Mouse (Mus musculus) heart, embryonic 10.5 days (tissue): ENCODE measurements around the gene Gm20671. TPM values are rescaled to one million over a fixed set of nuclear protein-coding genes. Genes with fewer than 3 reads are reported as not detected.

Experiments
- DNase-seq: peaks from one replicate; pipeline ENCODE4 v3.0.0-alpha.2; 2017; ENCODE audit warnings: low spot score
- H3K27ac ChIP-seq: fragments of 300-500 bp; sonication (generic); 2 replicates; pipeline ENCODE4 v1.5.1; 2016; ENCODE audit warnings: mild to moderate bottlenecking
- H3K27me3 ChIP-seq: fragments of 300-500 bp; sonication (generic); 2 replicates; pipeline ENCODE4 v1.6.1; 2016; ENCODE audit warnings: mild to moderate bottlenecking; ENCODE audit not compliant: poor library complexity, insufficient read depth, severe bottlenecking
- H3K36me3 ChIP-seq: fragments of 300-500 bp; sonication (generic); 2 replicates; pipeline ENCODE4 v1.6.1; 2016; ENCODE audit warnings: mild to moderate bottlenecking, moderate library complexity
- H3K4me1 ChIP-seq: fragments of 300-500 bp; sonication (generic); 2 replicates; pipeline ENCODE4 v1.6.1; 2016; ENCODE audit warnings: mild to moderate bottlenecking
- H3K4me3 ChIP-seq: fragments of 300-500 bp; sonication (generic); 2 replicates; pipeline ENCODE4 v1.5.1; 2016; ENCODE audit warnings: mild to moderate bottlenecking, moderate library complexity
- H3K9me3 ChIP-seq: fragments of 300-500 bp; sonication (generic); 2 replicates; pipeline ENCODE4 v1.6.1; 2016; ENCODE audit warnings: mild to moderate bottlenecking, moderate library complexity
- WGBS: fragments of 180-500 bp; shearing (Covaris S2); methylation state at CpG from one replicate; pipeline ENCODE4 v1.1.7; 2016; 5-methylcytosine and 5-hydroxymethylcytosine counted together
- polyA plus RNA-seq: library from polyadenylated mRNA; unstranded; fragments of >200 nt; fragmentation: Nextera tagmentation; extraction: Ambion mirVana; gene quantifications from 2 replicates; pipeline ENCODE4 v1.2.1, GENCODE M21; 2016

Gm20671 gene
- polyA plus RNA-seq, 1 experiment from 2014 or later: not detected

DNA sequence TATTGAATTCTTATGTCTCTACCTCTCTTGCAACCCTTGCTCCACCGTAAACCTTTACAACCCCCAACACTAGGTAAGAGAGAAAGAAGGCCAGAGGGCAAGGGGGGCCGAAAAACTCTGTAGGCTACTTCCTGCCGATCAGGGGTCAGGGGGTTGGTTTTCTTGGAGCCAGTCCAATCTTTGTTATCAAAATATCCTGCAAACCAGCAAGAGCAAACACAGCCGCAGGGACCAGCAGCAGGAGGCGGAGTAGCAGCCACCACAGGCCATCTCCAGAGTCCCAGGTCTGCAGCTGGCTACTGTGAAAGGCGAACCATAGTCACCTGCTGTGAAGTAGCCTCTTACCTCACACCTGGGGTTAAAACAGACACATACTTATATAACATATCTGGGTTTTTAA, 108.0 kb downstream of the Gm20671 start:
- H3K4me1 ChIP-seq: no peaks in the 10 kb centered on the region
- no peaks in the 10 kb centered on the region for H3K9me3 ChIP-seq
- 47% methylated on average over 6 of the region's 6 CpGs for WGBS
- DNase-seq: no peak
- no peak overlapping the region for H3K4me3 ChIP-seq
- H3K36me3 ChIP-seq: no peaks in the 10 kb centered on the region
- no peak overlapping the region for H3K27ac ChIP-seq
- H3K27me3 ChIP-seq: no peaks in the 10 kb centered on the region

DNA sequence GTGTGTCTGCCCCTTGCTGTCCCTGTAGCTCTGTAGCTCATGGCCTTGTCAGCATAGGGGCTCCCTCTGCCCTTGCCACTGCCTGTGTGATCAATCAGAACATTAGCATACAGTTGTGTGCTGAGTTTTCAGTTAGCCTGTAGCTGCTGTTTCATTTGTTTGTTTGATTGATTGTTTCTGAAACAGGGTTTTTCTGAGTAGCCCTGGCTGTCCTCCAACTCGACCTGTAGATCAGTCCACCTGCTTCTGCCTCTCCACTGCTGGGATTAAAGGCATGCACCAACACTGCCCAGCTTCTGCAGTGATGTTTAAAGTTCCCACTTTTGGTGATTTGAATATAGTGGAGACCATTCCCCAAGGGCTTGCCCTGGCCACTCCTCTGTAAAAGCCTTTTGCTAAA, 109.2 kb downstream of the Gm20671 start:
- no peaks in the 10 kb centered on the region for H3K36me3 ChIP-seq
- H3K4me3 ChIP-seq: no peak overlapping the region
- 46% methylated on average over 1 of the region's 1 CpGs for WGBS
- H3K27ac ChIP-seq: no peak overlapping the region
- no peaks in the 10 kb centered on the region for H3K27me3 ChIP-seq
- no peak for DNase-seq
- H3K4me1 ChIP-seq: no peaks in the 10 kb centered on the region; the same call in 1 of the 2 replicates
- H3K9me3 ChIP-seq: no peaks in the 10 kb centered on the region

DNA sequence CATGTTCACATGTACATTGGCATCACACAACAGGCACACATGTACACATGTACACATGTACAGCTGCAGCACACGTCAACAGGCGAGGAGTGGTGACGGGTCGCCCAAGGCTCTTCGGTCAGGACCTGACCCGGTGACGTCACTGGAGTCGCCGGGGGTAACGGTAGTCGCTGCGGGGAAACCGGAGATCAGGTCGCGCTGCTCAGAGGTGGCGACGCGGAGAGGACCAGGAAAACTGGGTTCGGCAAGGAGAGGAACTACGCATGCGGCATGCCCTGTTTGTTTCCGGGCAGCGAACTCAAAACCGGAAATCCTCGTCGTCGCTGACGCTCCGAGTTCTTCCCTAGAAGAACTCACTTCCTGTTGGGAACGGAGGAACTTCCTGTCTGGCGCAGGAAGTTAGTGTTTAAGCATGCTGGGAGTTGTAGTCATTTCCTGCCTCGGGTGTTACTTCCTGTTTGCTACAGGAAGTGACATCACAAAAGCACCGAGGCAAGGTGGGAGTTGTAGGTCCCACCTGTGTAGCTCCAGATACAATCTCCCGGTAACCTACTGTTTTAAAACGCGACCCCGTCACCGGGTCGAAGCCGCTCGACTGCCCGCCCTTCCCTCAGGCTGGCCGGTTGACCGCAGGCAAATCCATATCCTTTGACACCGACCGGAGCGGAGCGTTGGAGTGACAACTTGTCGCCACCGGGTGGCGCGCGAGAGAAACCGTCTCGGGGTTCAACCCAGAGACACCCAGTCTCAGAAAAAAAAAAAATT, 113.0 kb downstream of the Gm20671 start:
- DNase-seq: peak; percentile 98
- Histone ChIP-seq H3K36me3 (no peaks in the 10 kb centered on the region), H3K4me1 (no peaks in the 10 kb centered on the region; the same call in 1 of the 2 replicates), H3K27me3 (no peaks in the 10 kb centered on the region), H3K27ac (peak overlapping the region; percentile 91), H3K4me3 (peak overlapping the region; percentile 72), H3K9me3 (no peaks in the 10 kb centered on the region)
- under 1% methylated on average over 55 of the region's 55 CpGs for WGBS

DNA sequence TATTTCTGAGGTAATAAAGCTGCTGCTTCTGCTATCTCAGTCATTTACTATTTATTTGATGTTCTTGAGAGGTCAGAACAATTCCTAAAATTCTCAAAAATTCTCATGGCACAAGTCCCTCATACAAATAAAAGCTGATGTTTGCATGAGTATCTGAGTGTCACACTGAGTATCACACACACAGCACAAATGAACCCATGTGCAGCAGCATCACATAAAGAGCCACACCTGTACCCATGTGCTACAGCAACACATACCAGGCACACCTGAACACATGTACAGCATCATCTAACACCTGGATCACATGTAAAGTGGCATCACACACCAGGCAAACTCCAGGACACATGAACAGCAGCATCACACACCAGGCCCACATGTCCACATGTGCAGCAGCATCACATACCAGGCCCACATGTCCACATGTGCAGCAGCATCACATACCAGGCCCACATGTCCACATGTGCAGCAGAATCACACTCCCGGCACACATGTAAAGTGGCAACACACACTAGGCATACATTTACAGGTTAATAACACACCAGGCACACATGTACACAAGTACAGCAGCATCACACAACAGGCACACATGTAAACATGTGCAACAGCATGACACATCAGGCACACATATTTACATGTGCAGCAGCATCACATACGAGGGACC, 113.7 kb downstream of the Gm20671 start:
- no peaks in the 10 kb centered on the region for H3K27me3 ChIP-seq
- H3K4me3 ChIP-seq: peak overlapping the region; percentile 72
- H3K36me3 ChIP-seq: no peaks in the 10 kb centered on the region
- H3K9me3 ChIP-seq: no peaks in the 10 kb centered on the region
- DNase-seq: no peak
- peak overlapping the region; percentile 91 for H3K27ac ChIP-seq
- 31% methylated on average over 2 of the region's 2 CpGs for WGBS
- no peaks in the 10 kb centered on the region; the same call in 1 of the 2 replicates for H3K4me1 ChIP-seq

DNA sequence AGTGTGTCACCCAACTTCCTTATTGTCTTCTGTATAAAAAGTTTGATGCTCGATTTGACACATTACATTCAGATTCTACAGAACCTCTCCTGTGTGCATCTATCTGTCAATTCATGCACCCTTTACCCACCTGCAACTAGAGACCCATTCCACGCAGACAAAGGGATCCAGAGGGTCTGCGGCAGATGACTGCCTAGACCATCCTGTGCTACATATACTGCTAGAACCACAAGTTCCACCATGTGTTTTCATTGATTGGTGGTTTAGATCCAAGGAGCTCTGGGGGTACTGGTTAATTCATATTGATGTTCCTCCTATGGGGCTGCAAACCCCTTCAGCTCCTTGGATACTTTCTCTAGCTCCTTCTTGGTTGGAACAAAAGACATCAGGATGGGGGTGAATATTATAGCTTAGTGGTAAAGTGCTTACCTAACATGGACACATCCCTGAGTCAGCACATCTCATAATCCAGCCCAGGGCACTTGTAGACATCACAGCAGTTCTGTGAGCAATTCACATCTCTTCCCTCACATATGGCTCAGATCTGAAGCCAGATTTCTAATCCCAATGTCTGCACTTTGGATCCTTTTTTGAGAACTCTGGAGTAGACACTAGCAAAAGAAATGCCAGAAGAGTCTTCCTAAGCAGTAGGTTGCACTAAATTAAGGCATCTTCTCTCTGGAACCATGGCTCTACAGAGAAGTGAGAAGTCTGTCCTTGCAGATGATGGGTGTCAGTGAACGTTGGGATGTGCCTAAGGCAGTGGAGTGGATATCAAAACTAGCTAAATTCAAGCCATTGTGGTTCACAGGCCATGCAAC, 114.5 kb downstream of the Gm20671 start:
- H3K9me3 ChIP-seq: no peaks in the 10 kb centered on the region
- no peak for DNase-seq
- H3K36me3 ChIP-seq: no peaks in the 10 kb centered on the region
- H3K4me3 ChIP-seq: peak overlapping the region; percentile 72
- H3K27me3 ChIP-seq: no peaks in the 10 kb centered on the region
- H3K4me1 ChIP-seq: no peaks in the 10 kb centered on the region; the same call in 1 of the 2 replicates
- no peak overlapping the region for H3K27ac ChIP-seq
- WGBS: 66% methylated on average over 4 of the region's 4 CpGs

DNA sequence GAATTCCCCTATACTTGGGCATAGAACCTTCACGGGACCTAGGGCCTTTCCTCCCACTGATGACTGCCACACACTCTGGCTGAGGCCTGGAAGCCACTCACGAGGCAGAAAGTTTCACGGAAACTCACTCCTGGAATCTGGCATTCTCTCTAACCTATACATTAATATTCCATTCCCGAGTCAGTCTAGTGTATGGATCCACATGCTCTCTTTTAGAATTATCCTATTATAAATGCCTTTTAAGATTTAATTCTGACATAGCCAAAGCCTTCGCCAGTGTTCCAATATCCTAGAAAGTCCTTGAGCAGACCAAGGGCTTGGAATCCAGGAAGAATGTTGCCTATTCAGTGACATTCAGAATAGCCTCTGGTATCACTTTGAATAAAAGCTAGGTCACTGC, 115.4 kb downstream of the Gm20671 start:
- no peak overlapping the region for H3K27ac ChIP-seq
- H3K4me1 ChIP-seq: no peaks in the 10 kb centered on the region; the same call in 1 of the 2 replicates
- no peaks in the 10 kb centered on the region for H3K27me3 ChIP-seq
- no peaks in the 10 kb centered on the region for H3K9me3 ChIP-seq
- H3K36me3 ChIP-seq: no peaks in the 10 kb centered on the region
- WGBS: 78% methylated on average over 5 of the region's 5 CpGs
- no peak for DNase-seq
- no peak overlapping the region for H3K4me3 ChIP-seq

DNA sequence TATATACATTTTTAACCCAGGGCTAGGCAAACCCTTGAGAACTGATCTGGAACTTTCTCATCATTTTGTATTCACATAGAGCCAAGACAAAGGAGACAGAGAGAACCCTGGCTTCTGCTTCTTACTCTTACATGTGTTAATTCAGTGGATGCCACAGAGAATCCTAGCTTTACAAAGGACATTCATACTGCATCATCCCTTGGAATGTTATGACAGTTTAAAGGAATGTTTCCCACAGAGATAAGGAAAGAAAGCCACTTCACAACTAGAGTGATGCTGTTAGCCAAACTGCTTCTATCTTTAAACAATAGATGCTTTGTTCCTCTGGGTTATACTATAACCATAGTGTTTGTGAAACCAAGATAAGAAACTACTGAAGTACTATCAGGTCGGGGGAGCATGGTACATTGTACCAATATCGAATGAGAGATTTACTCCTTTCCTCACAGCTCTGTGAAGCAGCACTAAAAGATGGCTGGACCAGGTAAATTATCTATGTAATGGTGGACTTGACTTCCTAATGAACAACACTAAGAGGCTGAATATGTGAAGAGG, 120.6 kb downstream of the Gm20671 start:
- Histone ChIP-seq H3K4me3 (no peak overlapping the region), H3K27ac (no peak overlapping the region), H3K4me1 (no peaks in the 10 kb centered on the region), H3K9me3 (no peaks in the 10 kb centered on the region), H3K27me3 (no peaks in the 10 kb centered on the region), H3K36me3 (no peaks in the 10 kb centered on the region)
- WGBS: 56% methylated on average over 2 of the region's 2 CpGs
- no peak for DNase-seq

DNA sequence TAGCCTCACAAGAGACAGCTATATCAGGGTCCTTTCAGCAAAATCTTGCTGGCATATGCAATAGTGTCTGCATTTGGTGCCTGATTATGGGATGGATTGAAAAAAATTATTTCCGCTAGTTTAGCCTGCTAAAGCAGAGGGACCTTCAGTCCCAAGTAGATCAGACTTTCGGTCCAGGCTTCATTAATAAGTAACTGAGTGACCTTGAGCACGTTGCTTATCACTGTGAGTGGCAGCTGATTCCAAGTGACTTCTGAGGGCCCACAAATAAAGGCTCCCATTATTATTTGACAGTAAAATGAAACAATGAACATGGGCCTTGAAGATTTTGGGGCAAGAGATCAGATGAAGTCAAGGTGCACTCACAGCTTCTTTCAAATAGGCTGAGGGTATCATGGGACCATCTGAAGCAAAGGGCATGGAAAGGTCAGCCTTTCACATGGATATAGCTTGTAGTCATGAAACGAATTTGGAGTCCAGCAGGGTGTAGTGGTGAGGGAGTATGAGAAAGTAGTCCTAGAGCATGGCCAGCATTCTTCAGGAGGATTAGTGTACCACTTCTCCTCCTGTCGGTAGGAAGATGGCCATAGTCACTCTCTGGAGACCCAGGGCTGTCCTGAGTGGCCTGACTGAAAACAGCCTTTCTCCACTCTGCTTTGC, 129.6 kb downstream of the Gm20671 start:
- Histone ChIP-seq H3K9me3 (no peaks in the 10 kb centered on the region), H3K27me3 (no peaks in the 10 kb centered on the region), H3K4me1 (no peaks in the 10 kb centered on the region), H3K4me3 (no peak overlapping the region), H3K27ac (no peak overlapping the region), H3K36me3 (no peaks in the 10 kb centered on the region)
- DNase-seq: no peak
- WGBS: 66% methylated on average over 5 of the region's 5 CpGs

DNA sequence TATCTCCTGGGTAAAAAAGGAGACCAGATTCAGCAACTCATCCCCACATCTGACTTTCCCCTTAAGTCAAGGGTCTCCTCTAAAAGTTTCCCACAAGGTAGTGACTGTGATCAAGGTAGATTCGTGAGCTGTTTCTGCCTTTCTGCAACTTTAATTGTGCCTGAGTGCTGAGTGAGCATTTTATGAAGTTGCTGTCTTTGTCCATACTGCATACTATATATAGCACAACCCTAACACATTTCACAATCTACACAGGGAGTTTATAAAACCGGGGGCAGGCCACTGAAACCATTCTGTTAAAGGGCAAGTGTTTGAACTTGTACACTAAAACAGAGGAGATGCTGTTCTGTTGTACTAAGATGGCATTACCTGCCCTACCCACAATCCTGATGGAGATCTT, 133.5 kb downstream of the Gm20671 start:
- Histone ChIP-seq H3K36me3 (peaks cover 2% of the 10 kb centered on the region; the same call in 1 of the 2 replicates), H3K9me3 (no peaks in the 10 kb centered on the region), H3K27ac (no peak overlapping the region), H3K4me1 (no peaks in the 10 kb centered on the region), H3K4me3 (no peak overlapping the region), H3K27me3 (no peaks in the 10 kb centered on the region)
- 55% methylated on average over 2 of the region's 2 CpGs for WGBS
- DNase-seq: no peak

Other genes starting within 250 kb of the Gm20671 start
- gene Yes1, start 215.9 kb downstream of the Gm20671 start, polyA plus RNA-seq: 27.8 and 28.6 TPM in 2 replicates
- 60.5 and 65.5 TPM in 2 replicates for gene Pisd, start 41.5 kb downstream of the Gm20671 start, polyA plus RNA-seq
- 14.0 and 17.5 TPM in 2 replicates for gene Prr14l, start 27.1 kb upstream of the Gm20671 start, polyA plus RNA-seq
- gene Depdc5, start 36.6 kb upstream of the Gm20671 start, polyA plus RNA-seq: 24.4 and 25.0 TPM in 2 replicates
- gene Ywhah, start 191.7 kb upstream of the Gm20671 start, polyA plus RNA-seq: 471 and 500 TPM in 2 replicates